Mouse (Mus musculus): ENCODE results near the gene Mrps27.

The Mrps27 gene

GRCm38 (mm10) chr13:99386341-99386740 is 41.8 kb downstream of the Mrps27 start:
- no peak for DNase-seq (ENCODE audit: extremely low read depth, low read depth, low spot score)

- no peak for DNase-seq (ENCODE audit: extremely low read depth, low read depth, low spot score)
These were observed 43.6 kb downstream of the Mrps27 start for GRCm38 (mm10) chr13:99387901-99388811.

- DNase-seq (ENCODE audit: extremely low read depth, low read depth, low spot score), result no peak
These were observed 46.8 kb downstream of the Mrps27 start for GRCm38 (mm10) chr13:99391417-99391816.

GRCm38 (mm10) chr13:99393128-99393527 is 48.5 kb downstream of the Mrps27 start:
- DNase-seq (ENCODE audit: extremely low read depth, low read depth, low spot score), result no peak

- no peak for DNase-seq (ENCODE audit: extremely low read depth, low read depth, low spot score)
These were observed 50.1 kb downstream of the Mrps27 start for GRCm38 (mm10) chr13:99394694-99395093.

- DNase-seq (ENCODE audit: extremely low read depth, low read depth, low spot score), result no peak
These were observed 50.9 kb downstream of the Mrps27 start for GRCm38 (mm10) chr13:99395531-99395930.

GRCm38 (mm10) chr13:99397228-99397627 is 52.6 kb downstream of the Mrps27 start:
- no peak for DNase-seq (ENCODE audit: extremely low read depth, low read depth, low spot score)

- no peak for DNase-seq (ENCODE audit: extremely low read depth, low read depth, low spot score)
These were observed 53.6 kb downstream of the Mrps27 start for GRCm38 (mm10) chr13:99398149-99398701.

- DNase-seq (ENCODE audit: extremely low read depth, low read depth, low spot score), result no peak
These were observed 54.8 kb downstream of the Mrps27 start for GRCm38 (mm10) chr13:99399373-99399772.

- no peak for DNase-seq (ENCODE audit: extremely low read depth, low read depth, low spot score)
These were observed 64.6 kb downstream of the Mrps27 start for GRCm38 (mm10) chr13:99409216-99409615.

GRCm38 (mm10) chr13:99410611-99411515 is 66.3 kb downstream of the Mrps27 start:
- DNase-seq (ENCODE audit: extremely low read depth, low read depth, low spot score), result no peak

- no peak for DNase-seq (ENCODE audit: extremely low read depth, low read depth, low spot score)
These were observed 67.2 kb downstream of the Mrps27 start for GRCm38 (mm10) chr13:99411761-99412160.

GRCm38 (mm10) chr13:99412477-99413080 is 68.0 kb downstream of the Mrps27 start:
- DNase-seq (ENCODE audit: extremely low read depth, low read depth, low spot score), result no peak

- no peak for DNase-seq (ENCODE audit: extremely low read depth, low read depth, low spot score)
These were observed 69.1 kb downstream of the Mrps27 start for GRCm38 (mm10) chr13:99413481-99414351.

- DNase-seq (ENCODE audit: extremely low read depth, low read depth, low spot score), result no peak
These were observed 69.8 kb downstream of the Mrps27 start for GRCm38 (mm10) chr13:99414352-99414742.

- no peak for DNase-seq (ENCODE audit: extremely low read depth, low read depth, low spot score)
These were observed 72.0 kb downstream of the Mrps27 start for GRCm38 (mm10) chr13:99416601-99417000.

GRCm38 (mm10) chr13:99423581-99423980 is 79.0 kb downstream of the Mrps27 start:
- DNase-seq (ENCODE audit: extremely low read depth, low read depth, low spot score), result no peak

GRCm38 (mm10) chr13:99433068-99434008 is 88.8 kb downstream of the Mrps27 start:
- DNase-seq (ENCODE audit: extremely low read depth, low read depth, low spot score), result no peak

GRCm38 (mm10) chr13:99434494-99434893 is 89.9 kb downstream of the Mrps27 start:
- no peak for DNase-seq (ENCODE audit: extremely low read depth, low read depth, low spot score)
